Mouse (Mus musculus) erythroid progenitor cell, adult 5-6 weeks (primary cell): Measurements from ENCODE around the gene Kcnip1. TPM values are rescaled to one million over a fixed set of nuclear protein-coding genes. Genes with fewer than 3 reads are reported as not detected.

Source experiments
- ATAC-seq: replicated peaks from 2 replicates; pipeline ENCODE4 v1.8.0; 2016; ENCODE audit warnings: moderate number of reproducible peaks, mild to moderate bottlenecking, moderate TSS enrichment, inconsistent platforms; ENCODE audit not compliant: poor library complexity, low FRiP score, severe bottlenecking
- total RNA-seq, 2 experiments: library from RNA; stranded (forward) in 1 of 2; stranded (reverse) in 1 of 2; fragments of 150-400 nt in 1 of 2; fragments of 186-747, 209-891 nt in 1 of 2; gene quantifications; 2 replicates each; pipeline versions ENCODE4 v1.2.3 to v1.2.4; 2015 to 2017; ENCODE audit warnings: low replicate concordance in 2 of 2

Kcnip1 gene
- total RNA-seq, 2 experiments from 2014 or later = not detected

DNA sequence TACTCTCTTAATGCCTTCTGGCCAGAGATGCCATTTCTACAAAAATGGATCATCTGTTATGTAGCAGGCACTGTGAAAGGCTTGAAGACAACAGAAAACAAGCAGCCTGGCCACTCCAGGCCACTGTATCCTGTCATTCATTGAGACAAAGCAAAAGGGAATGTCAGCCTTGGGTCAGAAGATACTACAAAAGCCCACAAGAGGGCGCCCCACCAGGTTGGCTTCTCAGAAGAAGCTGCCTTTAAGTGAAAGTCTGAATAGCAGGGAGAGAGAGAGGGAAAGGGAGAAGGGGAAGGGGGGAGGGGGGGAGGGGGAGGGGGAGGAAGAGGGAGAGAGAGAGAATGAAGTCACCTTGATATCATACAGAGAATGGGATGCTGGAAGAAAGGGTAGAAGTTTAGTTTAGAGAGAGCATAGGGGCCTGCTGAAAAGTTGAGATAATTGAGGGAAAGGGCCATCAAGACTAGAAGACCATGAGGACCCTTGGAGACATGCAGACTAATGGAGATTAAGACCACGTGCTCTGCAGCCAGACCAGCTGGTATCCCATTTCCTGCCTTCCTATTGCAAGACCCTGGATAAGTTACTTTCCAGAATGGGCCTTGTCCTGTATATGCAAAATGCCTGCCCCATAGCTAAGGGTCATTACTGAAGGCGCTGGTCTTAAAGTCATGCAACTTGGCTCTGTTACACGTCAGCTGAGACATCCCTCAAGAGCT lies 48.7 kb downstream of the Kcnip1 start:
- no peak for ATAC-seq

GRCm38 (mm10) chr11:33943565-33943964 lies 49.4 kb downstream of the Kcnip1 start:
- ATAC-seq = no peak

DNA sequence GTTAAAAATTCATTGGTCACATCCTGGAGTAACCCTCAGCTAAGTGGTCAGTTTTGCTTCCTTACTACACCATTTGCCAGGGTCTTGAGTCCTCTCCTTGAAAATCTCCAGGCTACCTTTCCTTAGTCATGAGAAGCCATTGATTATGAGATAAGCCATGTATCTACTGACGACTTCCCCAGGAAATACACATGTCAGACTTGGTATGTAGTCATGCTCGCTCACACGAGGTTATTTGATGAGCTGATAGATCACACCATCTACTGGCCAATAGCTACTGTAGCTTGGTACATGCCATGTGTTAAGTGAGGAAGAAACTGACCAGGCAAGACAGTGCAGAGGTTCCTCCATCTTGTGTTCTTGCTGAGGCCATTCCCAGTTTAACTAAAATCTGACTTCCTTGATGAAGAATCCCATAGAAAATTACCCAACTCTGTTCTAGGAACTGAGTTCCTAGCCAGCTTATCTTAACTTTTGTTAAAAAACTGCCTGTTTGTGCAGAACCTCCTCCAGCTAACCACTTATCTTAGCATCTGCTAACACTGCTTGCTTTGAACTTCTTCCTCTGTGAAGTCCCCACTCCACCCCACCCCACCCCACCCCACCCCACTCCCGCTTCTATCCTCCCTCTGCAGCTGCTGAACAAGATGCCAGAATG lies 53.4 kb downstream of the Kcnip1 start:
- ATAC-seq = no peak

DNA sequence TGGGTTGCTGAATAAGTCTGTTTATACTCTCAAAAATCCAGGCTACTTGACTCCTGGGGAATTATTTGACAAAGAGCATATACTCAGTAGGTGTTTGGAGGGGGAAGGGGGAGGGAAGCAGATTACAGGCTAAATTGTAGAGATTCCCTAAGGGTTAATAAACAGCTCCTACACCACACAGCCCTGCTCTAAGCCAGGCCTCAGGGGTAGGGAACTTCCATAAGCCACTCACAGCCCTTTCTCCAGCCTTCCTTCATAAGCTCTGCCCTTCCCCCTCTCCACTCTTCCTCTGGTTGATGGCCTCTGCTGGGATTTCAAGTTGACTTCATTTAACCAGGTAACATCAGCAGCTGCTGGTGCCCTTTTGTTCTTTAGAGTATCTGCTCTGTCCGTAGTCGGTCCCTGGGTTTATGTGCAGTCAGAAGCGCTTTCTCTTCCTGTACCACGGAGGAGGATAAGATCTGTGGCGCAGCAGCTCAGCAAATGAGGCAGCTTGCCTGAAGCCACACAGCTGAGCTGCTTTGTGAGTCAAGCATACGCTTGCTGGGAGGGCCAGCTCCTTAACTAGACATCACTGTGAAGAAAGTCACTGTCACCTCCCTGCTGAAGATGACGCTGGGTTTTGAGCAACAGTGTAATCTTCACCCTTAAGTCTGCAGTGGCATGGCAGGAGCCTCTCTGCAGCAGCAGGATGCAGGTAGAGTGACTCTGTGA lies 54.2 kb downstream of the Kcnip1 start:
- ATAC-seq = no peak

DNA sequence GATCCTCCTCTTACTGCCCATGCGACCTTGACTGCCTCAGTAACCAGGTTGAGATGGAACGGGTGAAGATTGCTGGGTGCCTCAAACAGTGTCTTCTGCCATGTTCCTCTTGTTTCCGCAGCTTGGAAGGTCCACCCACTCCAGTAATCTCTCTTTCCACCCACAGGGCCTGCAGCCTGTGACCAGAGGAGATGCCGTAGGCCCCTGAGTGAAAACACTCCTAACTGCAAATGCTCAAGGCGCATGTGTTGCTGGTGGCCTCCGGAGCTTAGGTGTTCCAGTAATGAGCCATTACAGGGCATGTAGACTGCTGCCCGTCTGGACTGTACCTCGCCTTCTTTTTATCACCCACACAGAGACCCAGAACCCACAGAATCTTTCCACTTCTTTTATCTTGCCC lies 55.3 kb downstream of the Kcnip1 start:
- ATAC-seq = no peak

DNA sequence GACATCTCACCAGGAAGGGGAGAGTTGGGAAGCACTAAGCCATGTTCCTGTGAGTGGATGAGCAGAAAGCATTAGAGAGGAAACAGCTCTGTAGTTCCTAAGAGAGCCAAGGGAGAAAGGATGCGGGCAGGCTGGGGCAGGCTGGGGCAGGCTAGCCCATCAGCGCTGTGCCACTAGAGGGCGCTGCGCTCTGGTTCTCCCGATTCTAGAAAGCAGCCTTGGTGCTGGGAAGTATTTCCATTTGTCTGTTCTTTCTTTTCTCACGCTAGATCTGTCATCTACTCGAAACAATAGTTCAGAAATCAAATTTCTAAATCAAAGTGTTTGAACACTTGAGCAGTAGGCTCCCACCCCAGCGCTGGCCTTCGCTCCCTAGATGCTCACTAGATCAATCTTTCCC lies 58.7 kb downstream of the Kcnip1 start:
- no peak for ATAC-seq

DNA sequence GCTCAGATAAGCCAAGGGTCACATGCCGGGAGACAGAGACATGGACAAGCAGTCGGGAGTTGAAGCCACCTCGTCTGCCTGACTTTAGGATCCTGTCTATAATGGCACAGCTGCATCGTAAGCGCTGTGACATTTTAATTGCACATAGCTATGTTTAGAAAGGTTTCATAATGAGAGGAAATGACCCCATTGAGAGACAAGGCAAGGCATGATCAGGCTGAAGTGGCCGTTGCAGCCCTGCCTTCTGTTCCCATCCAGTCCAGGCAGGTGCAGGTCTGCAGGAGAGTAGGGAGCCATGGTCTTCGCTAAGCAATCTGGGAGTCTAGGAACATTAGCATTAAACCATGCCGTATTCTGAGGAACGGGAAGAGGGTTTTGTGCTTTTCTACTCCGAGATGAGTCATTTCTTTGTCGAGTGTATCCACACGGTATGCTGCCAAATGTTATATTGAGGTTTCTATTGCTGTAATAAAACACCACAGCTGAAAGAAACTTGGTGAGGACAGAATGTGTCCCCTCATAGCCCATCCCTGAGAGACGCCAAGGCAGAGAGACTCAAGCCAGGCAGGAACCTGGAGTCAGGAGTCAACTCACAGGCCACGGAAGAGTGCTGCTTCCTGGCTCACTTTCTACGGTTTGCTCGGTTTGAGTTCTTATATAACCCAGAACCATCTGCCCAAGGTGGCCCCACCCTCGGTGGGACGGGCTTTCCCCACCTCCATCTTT lies 60.4 kb downstream of the Kcnip1 start:
- no peak for ATAC-seq

GRCm38 (mm10) chr11:33931836-33932385 lies 61.0 kb downstream of the Kcnip1 start:
- ATAC-seq = no peak

GRCm38 (mm10) chr11:33929412-33929811 lies 63.5 kb downstream of the Kcnip1 start:
- ATAC-seq = no peak

DNA sequence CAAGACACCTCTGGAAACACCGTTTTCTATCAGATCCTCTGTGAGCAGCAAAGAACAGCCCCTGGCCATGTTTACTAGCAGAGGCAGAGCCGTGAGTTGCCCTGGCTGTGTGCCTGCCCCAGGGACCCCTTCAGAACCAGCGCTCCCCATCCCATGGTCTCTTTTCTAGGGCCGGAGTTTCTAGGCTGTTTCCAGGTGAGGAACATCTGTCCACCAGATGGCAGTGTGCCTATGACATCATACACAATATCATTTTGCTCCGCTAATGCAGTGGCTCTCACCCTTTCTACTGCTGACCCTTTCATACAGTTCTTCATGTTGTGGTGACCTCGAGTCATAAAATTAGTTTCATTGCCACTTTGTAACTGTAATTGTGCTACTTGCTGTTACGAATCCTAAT lies 64.3 kb downstream of the Kcnip1 start:
- ATAC-seq = no peak

DNA sequence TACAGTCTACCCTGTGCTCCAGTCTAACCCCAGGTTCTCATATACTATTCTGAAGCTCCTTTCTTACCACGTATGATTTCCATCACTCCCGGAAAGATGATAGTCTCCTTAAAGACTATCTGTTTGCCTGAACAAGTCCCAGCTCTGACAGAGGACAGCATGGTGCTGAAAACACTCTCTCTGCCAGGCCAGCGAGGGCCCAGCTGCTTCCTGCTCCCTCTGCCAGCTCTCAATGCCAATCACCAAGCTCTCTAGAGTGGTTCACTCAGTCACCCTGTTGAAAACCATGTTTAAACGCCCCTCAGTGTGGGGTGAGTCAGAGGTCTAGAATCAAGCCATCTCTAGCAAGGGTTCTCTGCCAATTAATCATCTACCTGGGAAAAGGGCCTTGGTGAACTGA lies 65.1 kb downstream of the Kcnip1 start:
- ATAC-seq = no peak

GRCm38 (mm10) chr11:33927321-33927720 lies 65.6 kb downstream of the Kcnip1 start:
- ATAC-seq = no peak

DNA sequence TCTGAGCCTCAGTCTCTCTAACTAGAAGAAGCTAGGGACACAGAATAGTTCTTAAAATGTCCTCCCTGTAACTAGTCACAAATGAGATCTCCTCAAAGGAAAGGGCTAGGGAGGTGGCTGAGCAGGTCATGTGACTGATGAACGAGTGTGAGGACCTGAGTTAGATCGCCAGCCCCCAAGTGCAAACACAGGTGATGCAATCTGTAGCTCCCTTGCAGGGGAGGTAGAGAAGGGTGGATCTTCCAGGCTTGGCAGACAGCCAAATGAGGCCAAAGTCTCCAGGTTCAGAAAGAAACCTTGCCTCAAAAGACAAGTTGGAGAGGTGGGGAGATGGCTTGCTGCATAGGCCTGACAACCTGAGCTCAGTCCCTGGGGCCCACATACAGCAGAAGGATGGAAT lies 66.4 kb downstream of the Kcnip1 start:
- ATAC-seq = no peak

DNA sequence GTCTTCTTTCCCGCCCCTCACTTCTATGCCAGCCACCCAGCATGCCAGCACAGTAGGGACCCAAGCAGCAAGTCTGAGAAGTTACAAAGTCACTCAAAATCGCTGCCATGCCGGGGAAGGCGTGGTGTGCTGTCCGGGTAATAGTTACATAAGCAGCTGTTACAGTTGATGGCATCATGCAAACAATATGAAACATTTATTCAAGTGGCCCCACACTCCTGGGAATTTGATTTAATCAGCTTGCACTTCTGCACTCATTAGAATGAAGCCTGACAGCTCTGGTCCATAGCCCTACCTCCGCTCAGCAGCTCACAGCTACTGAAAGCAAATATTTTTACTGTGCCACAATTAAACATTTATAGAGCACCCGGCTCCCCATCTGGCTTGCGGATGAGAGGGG lies 67.2 kb downstream of the Kcnip1 start:
- ATAC-seq = no peak

- no peak for ATAC-seq
These were observed 69.9 kb downstream of the Kcnip1 start for GRCm38 (mm10) chr11:33923031-33923430.

- ATAC-seq = no peak
These were observed 71.5 kb downstream of the Kcnip1 start for GRCm38 (mm10) chr11:33921451-33921850.

- no peak for ATAC-seq
These were observed 73.1 kb downstream of the Kcnip1 start for GRCm38 (mm10) chr11:33919826-33920225.

DNA sequence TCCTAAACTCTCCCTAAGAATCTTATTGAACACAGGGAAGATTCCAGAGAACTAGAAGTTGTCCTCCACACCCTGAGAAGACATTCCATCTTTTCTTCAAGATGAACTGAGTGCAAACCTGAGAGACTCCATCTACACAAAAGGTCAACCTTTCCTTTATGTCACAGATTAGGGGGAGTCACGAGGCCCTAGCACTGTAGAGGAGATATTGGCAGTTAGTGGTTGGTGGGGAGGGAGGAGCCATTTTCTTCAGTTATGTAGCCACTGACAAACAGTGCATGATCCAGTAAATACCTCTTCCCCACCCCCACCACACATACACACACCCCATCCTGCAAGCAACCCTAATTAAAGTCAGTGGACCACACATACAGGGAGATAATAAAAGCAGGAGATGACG lies 74.5 kb downstream of the Kcnip1 start:
- no peak for ATAC-seq

DNA sequence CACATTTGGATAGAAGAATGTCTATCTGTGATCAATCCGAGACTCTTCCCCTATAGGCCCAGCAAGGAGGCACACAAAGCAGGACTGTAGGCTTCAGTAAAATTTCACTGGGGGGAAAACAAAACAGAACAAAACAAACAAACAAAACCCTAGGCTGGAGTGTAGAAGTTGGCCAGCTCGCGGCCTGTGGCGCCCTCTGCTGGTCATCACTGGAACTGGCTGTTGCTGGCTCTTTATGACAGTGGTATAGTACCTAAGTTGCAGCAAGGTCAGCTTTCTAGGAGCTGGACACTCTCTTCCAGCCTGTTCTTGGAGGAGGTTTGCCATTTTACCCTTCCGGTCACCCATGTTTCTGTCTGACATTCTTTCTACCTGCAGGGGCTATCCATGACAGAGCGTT lies 75.4 kb downstream of the Kcnip1 start:
- ATAC-seq = no peak

- ATAC-seq = no peak
These were observed 78.7 kb downstream of the Kcnip1 start for GRCm38 (mm10) chr11:33914216-33914615.
